Mouse (Mus musculus): ENCODE measurements around the gene Hoxa6. TPM values are rescaled to one million over a fixed set of nuclear protein-coding genes. Genes with fewer than 3 reads are reported as not detected.

The Hoxa6 gene
- total RNA-seq, 2 experiments from 2014 or later, result not detected

GRCm38 (mm10) chr6:52207684-52207976, 892 bp downstream of the Hoxa6 start:
- DNase-seq (ENCODE audit: extremely low spot score in 1 of 2, low spot score in 2 of 2), result no peak
- intact Hi-C loops (cut with DNase I), result no loop called here

- no peak for DNase-seq (ENCODE audit: extremely low spot score in 1 of 2, low spot score in 2 of 2)
- intact Hi-C loops (cut with DNase I), result no loop called here
Observed at GRCm38 (mm10) chr6:52206882-52207683, 1.4 kb downstream of the Hoxa6 start.

GRCm38 (mm10) chr6:52205638-52206621, 2.6 kb downstream of the Hoxa6 start:
- no peak for DNase-seq (ENCODE audit: extremely low spot score in 1 of 2, low spot score in 2 of 2)
- intact Hi-C loops (cut with DNase I), result no loop called here

- intact Hi-C loops (cut with DNase I), result no loop called here
- DNase-seq (ENCODE audit: extremely low spot score in 1 of 2, low spot score in 2 of 2), result no peak
Observed at GRCm38 (mm10) chr6:52205221-52205620, 3.3 kb downstream of the Hoxa6 start.

GRCm38 (mm10) chr6:52204050-52204752, 4.3 kb downstream of the Hoxa6 start, which contains the start of gene Hoxa5:
TSS of gene Hoxa5 (minus strand) at chr6:52204587.
- DNase-seq (ENCODE audit: extremely low spot score in 1 of 2, low spot score in 2 of 2), result no peak
- intact Hi-C loops (cut with DNase I), result no loop called here

- no peak for DNase-seq (ENCODE audit: extremely low spot score in 1 of 2, low spot score in 2 of 2)
- intact Hi-C loops (cut with DNase I), result no loop called here
Observed at GRCm38 (mm10) chr6:52203371-52204049, 5.0 kb downstream of the Hoxa6 start.

GRCm38 (mm10) chr6:52203121-52203370, 5.5 kb downstream of the Hoxa6 start:
- intact Hi-C loops (cut with DNase I), result no loop called here
- DNase-seq (ENCODE audit: extremely low spot score in 1 of 2, low spot score in 2 of 2), result no peak

GRCm38 (mm10) chr6:52202362-52203120, 6.0 kb downstream of the Hoxa6 start:
- intact Hi-C loops (cut with DNase I), result no loop called here
- DNase-seq (ENCODE audit: extremely low spot score in 1 of 2, low spot score in 2 of 2), result no peak

- intact Hi-C loops (cut with DNase I), result no loop called here
- DNase-seq (ENCODE audit: extremely low spot score in 1 of 2, low spot score in 2 of 2), result no peak
Observed at GRCm38 (mm10) chr6:52201269-52201668, 7.3 kb downstream of the Hoxa6 start.

- DNase-seq (ENCODE audit: extremely low spot score in 1 of 2, low spot score in 2 of 2), result no peak
- intact Hi-C loops (cut with DNase I), result no loop called here
Observed at GRCm38 (mm10) chr6:52200751-52201250, 7.7 kb downstream of the Hoxa6 start.

GRCm38 (mm10) chr6:52200073-52200750, 8.3 kb downstream of the Hoxa6 start:
- DNase-seq (ENCODE audit: extremely low spot score in 1 of 2, low spot score in 2 of 2), result no peak
- intact Hi-C loops (cut with DNase I), result no loop called here

- DNase-seq (ENCODE audit: extremely low spot score in 1 of 2, low spot score in 2 of 2), result peak in 1 of 2 experiments; percentile 22
- intact Hi-C loops (cut with DNase I), result loop anchor here (5.0 kb wide), 2 partner anchors 195 to 325 kb away; no protein-coding TSS in a partner anchor
Observed at GRCm38 (mm10) chr6:52197271-52197670, 11.3 kb downstream of the Hoxa6 start.

GRCm38 (mm10) chr6:52196811-52197210, 11.7 kb downstream of the Hoxa6 start:
- DNase-seq (ENCODE audit: extremely low spot score in 1 of 2, low spot score in 2 of 2), result no peak
- intact Hi-C loops (cut with DNase I), result loop anchor here (5.0 kb wide), 2 partner anchors 195 to 325 kb away; no protein-coding TSS in a partner anchor

GRCm38 (mm10) chr6:52194690-52195089, 13.8 kb downstream of the Hoxa6 start:
- DNase-seq (ENCODE audit: extremely low spot score in 1 of 2, low spot score in 2 of 2), result no peak
- intact Hi-C loops (cut with DNase I), result loop anchor here (5.0 kb wide), 2 partner anchors 192 to 322 kb away; no protein-coding TSS in a partner anchor

GRCm38 (mm10) chr6:52191860-52192550, 16.5 kb downstream of the Hoxa6 start:
- intact Hi-C loops (cut with DNase I), result no loop called here
- peak in 1 of 2 experiments; percentile 66 for DNase-seq (ENCODE audit: extremely low spot score in 1 of 2, low spot score in 2 of 2)

- intact Hi-C loops (cut with DNase I), result no loop called here
- DNase-seq (ENCODE audit: extremely low spot score in 1 of 2, low spot score in 2 of 2), result no peak
Observed at GRCm38 (mm10) chr6:52190906-52191810, 17.4 kb downstream of the Hoxa6 start, which contains the start of gene Hoxa4. TSS of gene Hoxa4 (minus strand) at chr6:52191753.
